Mouse (Mus musculus) G1E-ER4 (cell line): ENCODE data around the gene Zfp768. TPM values are rescaled to one million over a fixed set of nuclear protein-coding genes. Genes with fewer than 3 reads are reported as not detected.
"Not testable (repeated sequence)": the region's sequence is repeated elsewhere in the genome, so short reads cannot be mapped to it uniquely, and the experiment has no call there.

Experiments
- GATA1 ChIP-seq: IDR thresholded peaks from one replicate; pipeline ENCODE4 v1.8.0; 2012; ENCODE audit warnings: low read length, inconsistent platforms
- polyA plus RNA-seq: library from polyadenylated mRNA; stranded (reverse); fragments of >175 nt; gene quantifications from 2 replicates; pipeline ENCODE4 v1.2.3, GENCODE M21; 2012

The Zfp768 gene
- 28.1 and 30.7 TPM in 2 replicates for polyA plus RNA-seq

DNA sequence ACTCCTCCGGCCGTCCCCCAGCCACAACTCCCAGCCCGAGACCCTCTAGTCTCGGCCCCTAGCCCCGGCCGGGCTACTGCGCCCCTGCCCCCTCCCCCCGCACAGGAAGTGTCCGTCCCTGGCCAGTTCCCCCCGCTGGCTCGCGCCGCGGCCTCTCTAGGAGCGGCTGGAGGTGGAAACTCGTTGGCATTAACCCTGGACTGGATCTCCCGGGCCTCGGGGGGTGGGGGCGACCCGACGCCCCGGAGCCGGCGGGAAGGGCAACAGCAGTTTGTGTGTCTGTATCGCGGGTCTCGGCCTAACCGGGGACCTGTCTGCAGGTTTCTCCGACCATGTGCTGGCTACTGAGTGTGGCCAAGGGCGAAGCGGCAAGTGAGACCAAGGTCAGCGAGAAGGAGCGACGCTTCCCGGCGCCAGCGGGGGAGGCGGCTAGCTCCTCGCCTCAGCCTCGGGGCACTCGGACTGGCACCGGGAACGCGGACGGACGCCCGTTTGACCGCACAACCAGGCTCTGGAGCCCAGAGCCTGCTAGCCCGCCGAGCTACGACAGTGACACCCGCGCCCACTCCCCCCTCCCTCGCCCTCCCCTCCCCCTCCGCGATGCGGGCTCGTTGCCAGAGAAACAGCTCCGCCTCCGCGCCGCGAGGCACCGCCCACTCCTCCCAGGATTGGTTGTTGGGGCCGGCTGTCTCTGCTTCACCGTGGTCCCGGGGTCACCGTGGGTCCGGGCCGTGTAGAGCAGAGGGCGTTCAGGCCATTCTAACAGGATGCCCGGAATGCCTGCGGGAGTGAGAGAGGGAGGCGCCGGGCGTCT lies at the start of gene Zfp768:
Gene Zfp768, minus strand, starts transcription at position 78 of the 814 bp plus-strand sequence.
- no peak for TF ChIP-seq GATA1

- no peak for TF ChIP-seq GATA1
Observed at GRCm38 (mm10) chr7:127393944-127394333, 48.5 kb upstream of the Zfp768 start.

GRCm38 (mm10) chr7:127393157-127393943 lies 48.0 kb upstream of the Zfp768 start, which contains the start of gene E430018J23Rik:
E430018J23Rik (minus strand) TSS chr7:127393629.
- no peak for TF ChIP-seq GATA1

DNA sequence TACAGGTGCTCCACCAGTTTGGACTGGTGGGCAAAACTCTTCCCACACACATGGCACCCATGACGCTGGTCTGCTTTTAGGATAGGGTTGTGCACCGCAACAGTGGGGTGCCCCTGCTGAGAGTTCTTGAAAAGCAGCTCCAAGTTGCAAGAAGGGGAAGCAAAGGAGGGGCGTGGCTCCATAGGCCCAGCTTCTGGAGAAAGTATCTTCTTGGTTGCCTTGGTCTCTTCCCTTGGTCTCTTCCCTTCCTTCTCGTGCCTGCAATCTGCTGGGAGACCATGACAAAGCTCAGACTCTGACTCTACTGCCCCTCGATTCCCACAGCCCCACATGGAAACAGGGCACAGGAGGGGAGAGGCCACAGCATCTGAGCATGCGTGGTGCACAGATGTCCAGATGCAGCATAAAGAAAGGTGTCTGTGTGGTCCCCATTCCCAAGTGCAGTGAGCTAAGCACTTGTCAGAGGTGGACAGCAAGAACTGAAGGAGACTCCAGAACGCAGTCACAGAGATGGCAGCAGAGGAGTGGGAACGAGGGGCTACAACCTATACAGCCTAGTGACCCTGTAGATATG lies 46.9 kb upstream of the Zfp768 start:
- no peak for TF ChIP-seq GATA1

GRCm38 (mm10) chr7:127391538-127391937 lies 46.1 kb upstream of the Zfp768 start:
- no peak for TF ChIP-seq GATA1

DNA sequence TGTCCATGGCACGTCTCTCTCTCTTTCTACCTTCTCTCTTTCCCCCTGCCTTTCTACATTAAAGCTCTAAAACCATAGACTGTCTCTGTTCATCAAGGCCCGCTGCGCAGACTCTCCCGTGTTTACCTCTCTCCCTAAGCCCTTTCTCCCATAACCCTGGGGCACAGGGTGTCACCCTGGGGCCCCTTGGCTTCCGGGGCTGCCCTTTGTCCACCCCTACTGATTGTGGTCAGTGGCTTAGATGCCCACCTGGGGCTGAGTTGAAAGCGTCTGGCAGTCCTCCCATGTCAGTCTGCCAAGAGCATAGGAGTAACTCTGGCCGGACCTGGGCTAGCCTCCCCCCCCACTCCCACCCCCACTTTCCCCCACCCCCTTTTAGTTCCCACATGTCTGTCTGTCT lies 44.9 kb upstream of the Zfp768 start:
- TF ChIP-seq GATA1 = no peak

- no peak for TF ChIP-seq GATA1
Observed at GRCm38 (mm10) chr7:127386641-127387392, 41.4 kb upstream of the Zfp768 start, which contains the start of gene 9130019O22Rik. 9130019O22Rik (minus strand) TSS chr7:127387166.

DNA sequence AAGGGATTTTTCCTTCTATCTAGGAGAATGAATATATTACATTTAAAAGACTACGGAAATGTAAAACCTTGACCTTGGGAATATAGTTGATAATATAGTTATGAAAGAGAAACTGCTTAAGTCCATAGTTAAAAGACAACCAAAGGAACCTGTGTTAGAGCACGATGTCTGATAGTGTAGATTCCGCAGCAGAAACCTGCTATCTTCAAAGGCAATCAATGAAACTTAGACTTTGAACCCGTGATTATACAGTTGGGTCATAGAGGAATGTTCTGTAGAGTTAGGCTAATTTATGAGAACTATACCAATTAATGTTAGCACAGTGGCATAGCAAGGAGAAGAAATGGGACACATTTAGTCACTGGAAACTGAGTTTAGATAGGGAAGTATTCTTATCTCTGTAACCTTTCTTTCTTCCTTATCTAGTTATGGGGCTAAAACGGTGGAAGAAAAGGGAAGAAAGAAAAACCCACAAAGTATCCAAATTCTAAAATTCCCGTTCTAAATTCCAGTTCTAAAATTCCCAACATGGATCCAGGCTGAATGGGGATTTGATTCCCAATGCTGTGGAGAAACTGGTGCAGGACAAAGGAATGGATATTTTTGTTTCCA lies 33.0 kb upstream of the Zfp768 start:
- TF ChIP-seq GATA1 = no peak

- not testable (repeated sequence) for TF ChIP-seq GATA1
Observed at GRCm38 (mm10) chr7:127375271-127376245, 30.2 kb upstream of the Zfp768 start, which contains the start of gene Zfp747. Zfp747 (minus strand) TSS chr7:127376050.

GRCm38 (mm10) chr7:127371213-127371612 lies 25.8 kb upstream of the Zfp768 start:
- no peak for TF ChIP-seq GATA1

DNA sequence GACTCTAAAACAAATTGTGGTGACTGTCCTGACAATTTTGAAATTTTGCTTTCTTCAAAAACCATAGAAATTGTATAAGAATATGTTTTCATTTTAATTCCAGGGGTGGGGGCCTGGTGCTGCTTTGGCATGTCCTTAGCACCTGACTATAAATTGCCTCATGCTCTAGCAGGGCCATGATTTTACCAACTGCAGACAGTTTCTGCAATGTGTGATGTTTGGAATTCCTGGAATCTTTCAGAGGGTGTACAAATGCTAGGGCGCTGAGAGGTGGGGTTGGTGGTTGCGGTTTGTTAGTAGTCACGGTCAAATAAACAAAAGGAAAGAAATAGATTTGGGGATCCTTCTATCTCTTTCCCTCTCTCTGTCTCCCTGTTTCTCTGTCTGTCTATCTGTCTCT lies 20.9 kb upstream of the Zfp768 start:
- no peak for TF ChIP-seq GATA1

DNA sequence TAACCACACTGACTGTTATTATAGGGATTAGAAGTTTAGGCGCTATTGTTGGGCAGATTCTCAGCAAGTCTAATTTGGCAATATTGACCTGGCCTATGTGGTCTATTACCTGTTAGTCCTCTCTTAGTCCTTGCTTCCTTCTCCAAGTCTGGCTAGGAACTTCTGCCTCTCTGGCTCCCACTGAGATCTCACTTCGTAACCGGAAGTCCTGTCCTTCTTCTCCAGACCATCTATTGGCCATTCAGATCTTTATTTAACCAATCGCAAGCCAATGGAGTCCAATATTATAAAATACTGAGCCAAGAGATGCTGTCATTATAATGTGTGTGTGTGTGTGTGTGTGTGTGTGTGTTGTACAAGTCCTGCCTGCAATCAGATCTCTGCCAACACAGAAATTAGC lies 18.8 kb upstream of the Zfp768 start:
- no peak for TF ChIP-seq GATA1

GRCm38 (mm10) chr7:127363475-127363921 lies 18.1 kb upstream of the Zfp768 start:
- no peak for TF ChIP-seq GATA1
